Mouse (Mus musculus) bone marrow, adult 2 months (tissue): Measurements from ENCODE around the gene Tmem63c.

Experiments used
- CTCF ChIP-seq: fragments of 200-500 bp; IDR thresholded peaks from 2 replicates; pipeline ENCODE4 v1.5.1; 2011; ENCODE audit warnings: low read length, control low read depth; ENCODE audit not compliant: control insufficient read depth, insufficient read depth
- POLR2A ChIP-seq: fragments of 200-500 bp; IDR thresholded peaks from 2 replicates; pipeline ENCODE4 v1.6.1; 2011; ENCODE audit warnings: low read depth, mild to moderate bottlenecking, control low read depth, low read length, borderline replicate concordance; ENCODE audit not compliant: control insufficient read depth

DNA sequence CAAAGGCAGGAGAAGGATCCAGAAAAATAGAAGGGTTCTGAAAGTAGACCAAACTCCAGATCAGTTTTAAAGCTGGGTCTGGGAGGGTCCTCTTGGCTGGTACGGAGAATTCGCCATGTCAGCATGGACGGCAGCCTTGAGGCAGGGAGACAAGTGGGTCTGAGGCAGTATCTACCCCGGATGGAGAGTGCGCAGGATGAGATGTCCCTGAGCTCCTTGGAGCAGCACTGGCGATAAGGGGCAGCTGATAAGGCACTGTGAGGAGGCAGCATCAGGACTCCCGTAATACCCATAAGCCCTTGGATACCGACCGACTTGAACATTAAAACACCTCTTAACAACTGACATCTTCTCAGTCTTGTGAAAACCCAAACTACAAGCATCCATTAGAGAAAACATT lies 111.6 kb downstream of the Tmem63c start:
- no peak for TF ChIP-seq CTCF
- no peak for TF ChIP-seq POLR2A
